Mouse (Mus musculus) erythroblast, embryonic 14.5 days (primary cell): ENCODE measurements around the gene D030056L22Rik. TPM values are rescaled to one million over a fixed set of nuclear protein-coding genes. Genes with fewer than 3 reads are reported as not detected.

Experiments used
- H3K27me3 ChIP-seq: 2 replicates; pipeline ENCODE4 v1.6.1; 2012; ENCODE audit warnings: inconsistent platforms; ENCODE audit not compliant: control insufficient read depth
- H3K36me3 ChIP-seq: 2 replicates; pipeline ENCODE4 v1.6.1; 2012; ENCODE audit warnings: mild to moderate bottlenecking, inconsistent platforms; ENCODE audit not compliant: control insufficient read depth
- H3K4me1 ChIP-seq: 2 replicates; pipeline ENCODE4 v1.6.1; 2012; ENCODE audit warnings: inconsistent platforms; ENCODE audit not compliant: control insufficient read depth
- H3K4me3 ChIP-seq: replicated peaks from 2 replicates; pipeline ENCODE3; 2012; ENCODE audit warnings: moderate library complexity, mild to moderate bottlenecking, inconsistent platforms
- H3K9me3 ChIP-seq: 2 replicates; pipeline ENCODE4 v1.6.1; 2012; ENCODE audit warnings: low read length, inconsistent platforms, mixed read lengths; ENCODE audit not compliant: control insufficient read depth
- GATA1 ChIP-seq: IDR thresholded peaks from 2 replicates; pipeline ENCODE4 v1.6.1; 2012; ENCODE audit warnings: low read length, inconsistent platforms, mixed read lengths
- TAL1 ChIP-seq: IDR thresholded peaks from 3 replicates; pipeline ENCODE4 v1.6.1; 2012; ENCODE audit warnings: low read length, inconsistent platforms, mixed read lengths
- polyA plus RNA-seq: library from polyadenylated mRNA; stranded (reverse); fragments of >175 nt; gene quantifications from 2 replicates; pipeline ENCODE4 v1.2.3, GENCODE M21; 2012

The D030056L22Rik gene
- polyA plus RNA-seq, 1 experiment = 4.1 TPM

GRCm38 (mm10) chr19:18749598-18750339 is 36.8 kb downstream of the D030056L22Rik start, which contains the start of gene Trpm6:
Gene Trpm6, plus strand, starts transcription at chr19:18749983.
- TF ChIP-seq TAL1 = no peak
- TF ChIP-seq GATA1 = no peak
- Histone ChIP-seq H3K36me3 (no peaks in the 10 kb centered on the region), H3K9me3 (no peaks in the 10 kb centered on the region), H3K4me1 (peaks cover 6% of the 10 kb centered on the region), H3K27me3 (peaks cover 19% of the 10 kb centered on the region), H3K4me3 (peak within 1 kb of the TSS; percentile 26)

DNA sequence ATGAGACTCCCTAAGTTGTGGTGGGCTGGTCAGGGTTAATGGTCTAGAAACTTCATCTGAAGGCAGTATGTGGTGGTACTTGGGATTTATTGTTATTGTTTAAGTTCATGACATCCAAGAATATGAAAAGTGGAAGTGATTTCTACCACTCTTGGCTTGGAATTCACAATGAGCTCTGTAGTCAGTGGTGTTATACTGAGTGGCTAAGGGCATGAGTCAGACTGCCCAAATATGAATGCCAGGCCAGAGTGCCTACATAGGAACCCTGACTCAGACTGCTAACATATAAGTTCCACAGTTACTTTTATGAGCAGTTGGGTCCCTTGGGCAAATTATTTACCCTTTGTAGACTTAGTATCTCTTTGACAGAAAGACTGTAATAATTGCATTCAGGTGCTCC is 44.2 kb downstream of the D030056L22Rik start:
- TF ChIP-seq GATA1 (no peak), TAL1 (no peak)
- Histone ChIP-seq H3K4me1 (peaks cover 13% of the 10 kb centered on the region), H3K36me3 (no peaks in the 10 kb centered on the region), H3K27me3 (no peaks in the 10 kb centered on the region), H3K4me3 (no peak overlapping the region), H3K9me3 (no peaks in the 10 kb centered on the region)

DNA sequence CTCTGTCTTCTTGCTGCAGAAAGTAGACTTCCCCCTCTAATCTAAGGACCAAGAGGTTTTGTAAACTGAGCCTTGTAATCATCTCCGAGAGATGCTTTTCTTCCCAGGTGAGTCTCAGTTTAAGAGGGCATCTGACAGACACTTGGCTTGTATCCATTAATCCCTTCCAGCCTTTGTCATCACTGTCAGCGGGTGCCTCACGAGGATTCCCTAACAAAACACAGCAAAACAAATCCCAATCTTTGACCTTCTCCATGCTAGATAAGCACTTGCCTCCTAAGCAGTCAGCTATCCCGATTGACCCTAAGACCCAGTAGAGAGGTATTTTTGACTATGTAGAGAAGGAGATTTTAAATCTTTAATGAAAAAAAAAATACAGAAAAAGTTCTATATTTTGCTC is 44.7 kb downstream of the D030056L22Rik start:
- no peaks in the 10 kb centered on the region for H3K27me3 ChIP-seq
- no peak for TF ChIP-seq TAL1
- TF ChIP-seq GATA1 = no peak
- peaks cover 13% of the 10 kb centered on the region for H3K4me1 ChIP-seq
- no peaks in the 10 kb centered on the region for H3K9me3 ChIP-seq
- no peaks in the 10 kb centered on the region for H3K36me3 ChIP-seq
- no peak overlapping the region for H3K4me3 ChIP-seq

DNA sequence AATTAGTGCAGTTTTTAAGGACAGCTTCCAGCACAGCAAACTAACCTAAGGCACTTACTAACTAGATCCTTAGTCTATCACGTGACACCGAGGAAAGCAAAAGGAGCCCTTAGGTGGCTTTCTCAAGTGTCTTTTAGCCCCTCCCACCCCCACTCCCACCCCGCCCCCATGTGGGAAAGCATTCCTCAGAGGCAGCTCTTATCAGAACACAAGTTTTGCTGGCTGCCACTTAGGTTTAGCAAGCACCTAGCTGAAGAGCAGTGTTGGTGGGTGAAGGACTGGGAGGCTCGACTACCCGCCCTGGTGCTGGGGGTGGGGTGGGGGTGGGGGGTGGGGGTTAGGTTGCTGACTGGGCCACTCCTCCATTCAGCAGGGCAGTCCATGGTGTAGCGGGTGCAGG is 45.3 kb downstream of the D030056L22Rik start:
- TF ChIP-seq GATA1 (no peak), TAL1 (no peak)
- Histone ChIP-seq H3K4me1 (peaks cover 13% of the 10 kb centered on the region), H3K4me3 (no peak overlapping the region), H3K9me3 (no peaks in the 10 kb centered on the region), H3K36me3 (no peaks in the 10 kb centered on the region), H3K27me3 (no peaks in the 10 kb centered on the region)

DNA sequence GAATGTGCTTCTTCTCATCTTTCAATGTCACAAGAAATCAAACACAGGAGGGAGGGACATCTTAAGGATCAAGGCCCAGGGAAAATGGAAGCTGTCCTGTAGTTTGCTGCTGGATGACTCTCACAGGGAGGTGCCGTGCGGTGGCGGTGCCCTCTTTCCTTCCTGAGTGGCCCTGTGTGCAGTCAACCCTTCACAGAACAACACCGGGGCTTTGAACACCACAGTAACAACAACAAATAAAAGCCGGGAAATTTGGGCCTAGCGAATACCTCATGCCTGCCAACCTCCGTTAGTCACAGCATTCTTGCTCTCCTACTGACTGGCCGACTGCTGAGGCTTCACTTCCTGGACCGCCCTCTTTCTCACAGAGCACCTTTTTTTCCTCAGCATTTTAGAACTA is 45.9 kb downstream of the D030056L22Rik start:
- Histone ChIP-seq H3K36me3 (no peaks in the 10 kb centered on the region), H3K4me3 (no peak overlapping the region), H3K9me3 (no peaks in the 10 kb centered on the region), H3K4me1 (peaks cover 13% of the 10 kb centered on the region), H3K27me3 (no peaks in the 10 kb centered on the region)
- TF ChIP-seq TAL1 (no peak), GATA1 (no peak)

- Histone ChIP-seq H3K4me1 (peaks cover 3% of the 10 kb centered on the region), H3K4me3 (no peak overlapping the region)
- no peak for TF ChIP-seq GATA1
- no peak for TF ChIP-seq TAL1
Observed at GRCm38 (mm10) chr19:18766399-18766798, 53.4 kb downstream of the D030056L22Rik start.

More at GRCm38 (mm10) chr19:18766399-18766798, 53.4 kb downstream of the D030056L22Rik start:
- peaks cover 2% of the 10 kb centered on the region; the same call in 1 of the 2 replicates for H3K27me3 ChIP-seq
- H3K36me3 ChIP-seq = no peaks in the 10 kb centered on the region
- H3K9me3 ChIP-seq = no peaks in the 10 kb centered on the region

Other genes with a start within 250 kb of the D030056L22Rik start
- gene Ostf1, start 81.4 kb upstream of the D030056L22Rik start, polyA plus RNA-seq = 12.0 and 12.5 TPM in 2 replicates
- not detected in 2 replicates for gene Nmrk1, start 81.2 kb upstream of the D030056L22Rik start, polyA plus RNA-seq
- 1.5 and 1.6 TPM in 2 replicates for gene Carnmt1, start 42.4 kb upstream of the D030056L22Rik start, polyA plus RNA-seq
- gene Trpm6, start 36.8 kb downstream of the D030056L22Rik start, polyA plus RNA-seq = not detected in 2 replicates